Mouse (Mus musculus): ENCODE measurements around the gene 4931422A03Rik.
A peak's percentile ranks its signal among the peaks of the same experiment; 100 is the strongest.
"Not testable (repeated sequence)": the region's sequence is repeated elsewhere in the genome, so short reads cannot be mapped to it uniquely, and the experiment has no call there.

The 4931422A03Rik gene

GRCm38 (mm10) chr2:104028139-104028723, at the start of gene 4931422A03Rik:
Gene 4931422A03Rik, minus strand, starts transcription at chr2:104028361.
- peak in 1 of 2 experiments; percentile 12 for DNase-seq

GRCm38 (mm10) chr2:104069704-104070185, 41.6 kb upstream of the 4931422A03Rik start, which contains the start of gene Cd59b:
Gene Cd59b, plus strand, starts transcription at chr2:104069849.
- peak; percentile 67 to 72 for DNase-seq

- DNase-seq, result not testable (repeated sequence)
These were observed 40.3 kb upstream of the 4931422A03Rik start, which contains the start of gene Gm10799 for GRCm38 (mm10) chr2:104068450-104068849. Gene Gm10799, minus strand, starts transcription at chr2:104068550.

GRCm38 (mm10) chr2:104065526-104065925, 37.4 kb upstream of the 4931422A03Rik start, which contains the start of gene Gm10912:
Gene Gm10912, plus strand, starts transcription at chr2:104065826.
- DNase-seq, result not testable (repeated sequence)

GRCm38 (mm10) chr2:104064152-104064551, 36.0 kb upstream of the 4931422A03Rik start:
- DNase-seq, result no peak

- no peak for DNase-seq
These were observed 34.5 kb upstream of the 4931422A03Rik start for GRCm38 (mm10) chr2:104062665-104063064.

GRCm38 (mm10) chr2:104060996-104061395, 32.8 kb upstream of the 4931422A03Rik start:
- no peak for DNase-seq

- no peak for DNase-seq
These were observed 31.6 kb upstream of the 4931422A03Rik start for GRCm38 (mm10) chr2:104059786-104060185.

- no peak for DNase-seq
These were observed 30.8 kb upstream of the 4931422A03Rik start for GRCm38 (mm10) chr2:104058954-104059353.

- no peak for DNase-seq
These were observed 30.2 kb upstream of the 4931422A03Rik start for GRCm38 (mm10) chr2:104058381-104058780.

GRCm38 (mm10) chr2:104044479-104045080, 16.4 kb upstream of the 4931422A03Rik start:
- DNase-seq, result no peak

- no peak for DNase-seq
These were observed 15.7 kb upstream of the 4931422A03Rik start for GRCm38 (mm10) chr2:104043624-104044478.

- DNase-seq, result no peak
These were observed 14.6 kb upstream of the 4931422A03Rik start for GRCm38 (mm10) chr2:104042766-104043165.

GRCm38 (mm10) chr2:104041632-104042031, 13.5 kb upstream of the 4931422A03Rik start:
- DNase-seq, result no peak

- no peak for DNase-seq
These were observed 10.1 kb upstream of the 4931422A03Rik start for GRCm38 (mm10) chr2:104038236-104038635.

GRCm38 (mm10) chr2:104036316-104036715, 8.2 kb upstream of the 4931422A03Rik start:
- no peak for DNase-seq

- DNase-seq, result no peak
These were observed 7.4 kb upstream of the 4931422A03Rik start for GRCm38 (mm10) chr2:104035595-104035994.

GRCm38 (mm10) chr2:104034832-104035472, 6.8 kb upstream of the 4931422A03Rik start:
- DNase-seq, result peak; percentile 41 to 43

- no peak for DNase-seq
These were observed 3.9 kb upstream of the 4931422A03Rik start for GRCm38 (mm10) chr2:104032056-104032455.

GRCm38 (mm10) chr2:104030381-104030780, 2.2 kb upstream of the 4931422A03Rik start:
- no peak for DNase-seq

- no peak for DNase-seq
These were observed 913 bp upstream of the 4931422A03Rik start for GRCm38 (mm10) chr2:104029074-104029473.

GRCm38 (mm10) chr2:104027458-104028138, 563 bp downstream of the 4931422A03Rik start, which contains the start of gene Fbxo3:
Gene Fbxo3, plus strand, starts transcription at chr2:104027721.
- peak; percentile 91 for DNase-seq

All from B cell, adult 2 months (primary cell).